Mouse (Mus musculus): ENCODE measurements around the gene Eepd1.

The Eepd1 gene

GRCm38 (mm10) chr9:25578674-25579596 is 97.6 kb downstream of the Eepd1 start:
- no peak for DNase-seq (ENCODE audit: low read depth)

GRCm38 (mm10) chr9:25583621-25584020 is 102.3 kb downstream of the Eepd1 start:
- no peak for DNase-seq (ENCODE audit: low read depth)

- DNase-seq (ENCODE audit: low read depth), result no peak
Observed at GRCm38 (mm10) chr9:25585614-25586013, 104.3 kb downstream of the Eepd1 start.

- DNase-seq (ENCODE audit: low read depth), result no peak
Observed at GRCm38 (mm10) chr9:25588581-25588980, 107.2 kb downstream of the Eepd1 start.

- no peak for DNase-seq (ENCODE audit: low read depth)
Observed at GRCm38 (mm10) chr9:25590740-25591139, 109.4 kb downstream of the Eepd1 start.

- DNase-seq (ENCODE audit: low read depth), result peak; percentile 75
Observed at GRCm38 (mm10) chr9:25591390-25592354, 110.3 kb downstream of the Eepd1 start.

- DNase-seq (ENCODE audit: low read depth), result no peak
Observed at GRCm38 (mm10) chr9:25592355-25592955, 111.1 kb downstream of the Eepd1 start.

GRCm38 (mm10) chr9:25624744-25625143 is 143.4 kb downstream of the Eepd1 start:
- DNase-seq (ENCODE audit: low read depth), result no peak

- DNase-seq (ENCODE audit: low read depth), result no peak
Observed at GRCm38 (mm10) chr9:25629531-25630099, 148.3 kb downstream of the Eepd1 start.

All from NIH3T3 (cell line).